Mouse (Mus musculus) ovary, postnatal 36 days (tissue): Measurements from ENCODE around the gene Sdccag8.

ENCODE experiments used
- DNase-seq: peaks from one replicate; pipeline ENCODE4 v3.0.0; 2022; ENCODE audit warnings: low spot score, mixed read lengths

Sdccag8 gene

GRCm38 (mm10) chr1:176814591-176815062, at the start of gene Sdccag8:
Gene Sdccag8 (plus strand): TSS chr1:176814660.
- peak; percentile 90 for DNase-seq

- no peak for DNase-seq
These were observed 39.9 kb upstream of the Sdccag8 start for GRCm38 (mm10) chr1:176774533-176774932.

GRCm38 (mm10) chr1:176789326-176789725, 25.1 kb upstream of the Sdccag8 start:
- DNase-seq, result no peak

GRCm38 (mm10) chr1:176792175-176792574, 22.3 kb upstream of the Sdccag8 start:
- no peak for DNase-seq

- DNase-seq, result no peak
These were observed 15.8 kb upstream of the Sdccag8 start for GRCm38 (mm10) chr1:176798673-176799072.

GRCm38 (mm10) chr1:176800728-176801365, 13.6 kb upstream of the Sdccag8 start:
- no peak for DNase-seq

GRCm38 (mm10) chr1:176810161-176810560, 4.3 kb upstream of the Sdccag8 start:
- DNase-seq, result no peak

GRCm38 (mm10) chr1:176811892-176812291, 2.6 kb upstream of the Sdccag8 start:
- no peak for DNase-seq

GRCm38 (mm10) chr1:176812491-176813291, 1.8 kb upstream of the Sdccag8 start:
- DNase-seq, result no peak

- peak; percentile 67 for DNase-seq
These were observed 996 bp upstream of the Sdccag8 start for GRCm38 (mm10) chr1:176813292-176814035.

- peak; percentile 97 for DNase-seq
These were observed 432 bp upstream of the Sdccag8 start, which contains the start of gene Cep170 for GRCm38 (mm10) chr1:176814036-176814420. Gene Cep170 (minus strand): TSS chr1:176814067.

- no peak for DNase-seq
These were observed 2.3 kb downstream of the Sdccag8 start for GRCm38 (mm10) chr1:176816728-176817127.

GRCm38 (mm10) chr1:176818147-176818546, 3.7 kb downstream of the Sdccag8 start:
- DNase-seq, result no peak

- no peak for DNase-seq
These were observed 4.3 kb downstream of the Sdccag8 start for GRCm38 (mm10) chr1:176818763-176819162.

GRCm38 (mm10) chr1:176821929-176822328, 7.5 kb downstream of the Sdccag8 start:
- DNase-seq, result no peak

GRCm38 (mm10) chr1:176822949-176823348, 8.5 kb downstream of the Sdccag8 start:
- DNase-seq, result no peak

GRCm38 (mm10) chr1:176823889-176824288, 9.4 kb downstream of the Sdccag8 start:
- no peak for DNase-seq

GRCm38 (mm10) chr1:176824611-176825010, 10.2 kb downstream of the Sdccag8 start:
- no peak for DNase-seq

- DNase-seq, result no peak
These were observed 10.6 kb downstream of the Sdccag8 start for GRCm38 (mm10) chr1:176825084-176825483.

GRCm38 (mm10) chr1:176826186-176826585, 11.7 kb downstream of the Sdccag8 start:
- no peak for DNase-seq

- DNase-seq, result no peak
These were observed 12.5 kb downstream of the Sdccag8 start for GRCm38 (mm10) chr1:176826931-176827330.

GRCm38 (mm10) chr1:176827365-176827764, 12.9 kb downstream of the Sdccag8 start:
- peak; percentile 46 for DNase-seq
